Mouse (Mus musculus) spleen, adult 2 months (tissue): Measurements from ENCODE around the gene Dpp6.

Source experiments
- CTCF ChIP-seq: fragments of 200-500 bp; IDR thresholded peaks from 2 replicates; pipeline ENCODE4 v1.5.1; 2011; ENCODE audit warnings: mild to moderate bottlenecking, inconsistent platforms; ENCODE audit not compliant: insufficient read depth, insufficient read length, insufficient replicate concordance; ENCODE audit errors: extremely low read depth
- POLR2A ChIP-seq: fragments of 200-500 bp; IDR thresholded peaks from 2 replicates; pipeline ENCODE4 v1.6.1; 2011; ENCODE audit warnings: low read depth, low read length, inconsistent platforms

GRCm38 (mm10) chr5:27565700-27566099, 748.7 kb downstream of the Dpp6 start:
- TF ChIP-seq CTCF (no peak), POLR2A (no peak)
